17 mouse cellular contexts compared by ENCODE assay signal in genomic region chr11:18715851-18716126, GRCm38 (mm10).
A peak's percentile ranks its signal among the peaks of the same experiment; 100 is the strongest.
DNase-seq lines count a peak whose midpoint lies in the region; ATAC-seq lines count a peak whose summit lies in the region.
"Had no signal": no experiment of that assay in that cellular context is flagged by ENCODE, and none has a peak within 500 bp of the region (broad histone marks: within the 10 kb centered on the region; RNA-seq: fewer than 3 reads in every experiment).

No protein-coding gene starts in this region.

- no peaks in the 10 kb centered on the region for H3K27me3 ChIP-seq in intestine, embryonic 14.5 days (replicated peaks; ENCODE audit: control insufficient read depth, insufficient read depth, low read length)
- H3K27me3 ChIP-seq in intestine, embryonic 15.5 days (replicated peaks), result no peaks in the 10 kb centered on the region
- H3K27me3 ChIP-seq in lung, embryonic 16.5 days (ENCODE audit: control insufficient read depth, insufficient read depth, low read depth, low read length), result no peaks in the 10 kb centered on the region
- peaks cover 32% of the 10 kb centered on the region; the same call in 1 of the 2 replicates for H3K27me3 ChIP-seq in limb, embryonic 10.5 days (ENCODE audit: low read depth, poor library complexity, severe bottlenecking)
- H3K27me3 ChIP-seq in stomach, embryonic 16.5 days (ENCODE audit: control insufficient read depth, insufficient read depth, low read length), result no peaks in the 10 kb centered on the region
- H3K27me3 ChIP-seq: forebrain, embryonic 12.5 days; heart, embryonic 12.5 days had no signal

- 37% methylated on average over 1 of the region's 1 CpGs for WGBS in intestine, embryonic 14.5 days
- 39% methylated on average over 1 of the region's 1 CpGs for WGBS in intestine, embryonic 15.5 days
- WGBS in lung, embryonic 16.5 days, result 11% methylated on average over 1 of the region's 1 CpGs
- 38% methylated on average over 1 of the region's 1 CpGs for WGBS in limb, embryonic 10.5 days
- WGBS in stomach, embryonic 16.5 days, result 17% methylated on average over 1 of the region's 1 CpGs

- no peak overlapping the region for H3K4me2 ChIP-seq in intestine, embryonic 14.5 days (ENCODE audit: low read length)
- no peak overlapping the region for H3K4me2 ChIP-seq in intestine, embryonic 15.5 days (replicated peaks)
- H3K4me2 ChIP-seq in lung, embryonic 16.5 days (ENCODE audit: low read depth, low read length), result no peak overlapping the region
- no peak overlapping the region for H3K4me2 ChIP-seq in stomach, embryonic 16.5 days (ENCODE audit: low read depth, low read length)
- H3K4me2 ChIP-seq: forebrain, embryonic 12.5 days; heart, embryonic 12.5 days; hindbrain, embryonic 14.5 days had no signal

- no peaks in the 10 kb centered on the region for H3K36me3 ChIP-seq in intestine, embryonic 14.5 days (ENCODE audit: control insufficient read depth, insufficient read depth, low read length)
- no peaks in the 10 kb centered on the region for H3K36me3 ChIP-seq in intestine, embryonic 15.5 days
- H3K36me3 ChIP-seq in lung, embryonic 16.5 days (ENCODE audit: control insufficient read depth, insufficient read depth, low read length), result no peaks in the 10 kb centered on the region
- no peaks in the 10 kb centered on the region for H3K36me3 ChIP-seq in limb, embryonic 10.5 days
- no peaks in the 10 kb centered on the region for H3K36me3 ChIP-seq in stomach, embryonic 16.5 days (ENCODE audit: control insufficient read depth, insufficient read depth, low read length)
- H3K36me3 ChIP-seq: forebrain, embryonic 12.5 days; heart, embryonic 12.5 days; hindbrain, embryonic 10.5 days had no signal

- ATAC-seq in intestine, embryonic 14.5 days (replicated peaks; ENCODE audit: low FRiP score, low TSS enrichment, low read depth), result no peak
- no peak for ATAC-seq in intestine, embryonic 15.5 days
- ATAC-seq in lung, embryonic 16.5 days (ENCODE audit: low read depth), result no peak
- ATAC-seq in stomach, embryonic 16.5 days (ENCODE audit: insufficient read depth, low FRiP score), result no peak

- no peak overlapping the region for H3K9ac ChIP-seq in intestine, embryonic 14.5 days (ENCODE audit: low read length)
- no peak overlapping the region for H3K9ac ChIP-seq in intestine, embryonic 15.5 days
- no peak overlapping the region for H3K9ac ChIP-seq in lung, embryonic 16.5 days (ENCODE audit: low read length)
- H3K9ac ChIP-seq in stomach, embryonic 16.5 days (ENCODE audit: low read length), result no peak overlapping the region
- H3K9ac ChIP-seq: forebrain, embryonic 12.5 days; heart, embryonic 12.5 days; hindbrain, embryonic 14.5 days had no signal

- no peak overlapping the region for H3K4me3 ChIP-seq in intestine, embryonic 14.5 days (ENCODE audit: low read depth, low read length)
- no peak overlapping the region for H3K4me3 ChIP-seq in intestine, embryonic 15.5 days (replicated peaks)
- H3K4me3 ChIP-seq in lung, embryonic 16.5 days (ENCODE audit: low read length), result no peak overlapping the region
- no peak overlapping the region for H3K4me3 ChIP-seq in limb, embryonic 10.5 days
- no peak overlapping the region for H3K4me3 ChIP-seq in stomach, embryonic 16.5 days (replicated peaks; ENCODE audit: low read length)
- H3K4me3 ChIP-seq: forebrain, embryonic 12.5 days; gastrocnemius, adult 2 months; heart, embryonic 12.5 days; hindbrain, embryonic 10.5 days had no signal

- 0 out of 2 replicates have a peak overlapping the region, but pooled peaks have one; percentile 7 for H3K27ac ChIP-seq in intestine, embryonic 14.5 days (ENCODE audit: low read depth)
- no peak overlapping the region for H3K27ac ChIP-seq in intestine, embryonic 15.5 days
- H3K27ac ChIP-seq in lung, embryonic 16.5 days (ENCODE audit: low read length), result peak overlapping the region; percentile 12; the same call in 1 of the 2 replicates
- H3K27ac ChIP-seq in limb, embryonic 10.5 days, result 0 out of 2 replicates have a peak overlapping the region, but pooled peaks have one; percentile 19
- H3K27ac ChIP-seq in stomach, embryonic 16.5 days (ENCODE audit: low read length), result peak overlapping the region; percentile 81
- H3K27ac ChIP-seq: forebrain, embryonic 12.5 days; gastrocnemius, adult 2 months; hindbrain, embryonic 10.5 days; hindbrain, embryonic 14.5 days had no signal

- H3K9me3 ChIP-seq in intestine, embryonic 14.5 days (ENCODE audit: control insufficient read depth, low read length), result no peaks in the 10 kb centered on the region
- H3K9me3 ChIP-seq in intestine, embryonic 15.5 days, result no peaks in the 10 kb centered on the region
- H3K9me3 ChIP-seq in lung, embryonic 16.5 days (ENCODE audit: control insufficient read depth, low read length), result no peaks in the 10 kb centered on the region
- H3K9me3 ChIP-seq in limb, embryonic 10.5 days (replicated peaks), result no peaks in the 10 kb centered on the region
- no peaks in the 10 kb centered on the region for H3K9me3 ChIP-seq in stomach, embryonic 16.5 days (replicated peaks; ENCODE audit: control insufficient read depth, low read length)
- H3K9me3 ChIP-seq: forebrain, embryonic 12.5 days; heart, embryonic 12.5 days; hindbrain, embryonic 10.5 days had no signal

- DNase-seq in intestine, embryonic 14.5 days (ENCODE audit: low spot score), result no peak
- no peak for DNase-seq in lung, postnatal 36 days
- no peak for DNase-seq in limb, embryonic 10.5 days (ENCODE audit: low spot score)
- DNase-seq in right cerebral cortex, adult 18-20 months, result no peak
- no peak for DNase-seq in testis, postnatal 10 days (ENCODE audit: low spot score)
- DNase-seq: adrenal gland, adult 2 months; adrenal gland, postnatal 25 days; cerebellum, postnatal 25 days; gastrocnemius, adult 2 months; gastrocnemius, postnatal 25 days had no signal

- H3K4me1 ChIP-seq in intestine, embryonic 14.5 days (replicated peaks; ENCODE audit: control insufficient read depth, insufficient read depth, low read length), result peaks cover 4% of the 10 kb centered on the region; the same call in 1 of the 2 replicates
- no peaks in the 10 kb centered on the region for H3K4me1 ChIP-seq in intestine, embryonic 15.5 days (replicated peaks)
- H3K4me1 ChIP-seq in lung, embryonic 16.5 days (replicated peaks; ENCODE audit: control insufficient read depth, insufficient read depth, low read length), result no peaks in the 10 kb centered on the region
- peaks cover 44% of the 10 kb centered on the region for H3K4me1 ChIP-seq in limb, embryonic 10.5 days
- H3K4me1 ChIP-seq in stomach, embryonic 16.5 days (ENCODE audit: control insufficient read depth, insufficient read depth, low read length), result 0 out of 2 replicates have a peak, but pooled peaks cover 6% of the 10 kb centered on the region
- H3K4me1 ChIP-seq: heart, embryonic 12.5 days; hindbrain, embryonic 10.5 days had no signal
